Mouse (Mus musculus) urinary bladder, adult 18-20 months (tissue): ENCODE measurements around the gene Mat1a.

Source experiments
- DNase-seq, 2 experiments: peaks; one replicate each; pipeline ENCODE4 v3.0.0; 2022; ENCODE audit warnings: low spot score in 2 of 2, mixed read lengths in 2 of 2

The Mat1a gene

GRCm38 (mm10) chr14:41140686-41141085 is 35.9 kb downstream of the Mat1a start:
- DNase-seq: no peak

GRCm38 (mm10) chr14:41146035-41146434 is 41.2 kb downstream of the Mat1a start:
- no peak for DNase-seq

- DNase-seq: no peak
Observed at GRCm38 (mm10) chr14:41146922-41147321, 42.1 kb downstream of the Mat1a start.

GRCm38 (mm10) chr14:41147356-41147755 is 42.5 kb downstream of the Mat1a start:
- no peak for DNase-seq

- no peak for DNase-seq
Observed at GRCm38 (mm10) chr14:41151220-41151898, 46.5 kb downstream of the Mat1a start, which contains the start of gene Mbl1. Gene Mbl1 (plus strand): TSS chr14:41151458.

- no peak for DNase-seq
Observed at GRCm38 (mm10) chr14:41160076-41160475, 55.2 kb downstream of the Mat1a start.

- no peak for DNase-seq
Observed at GRCm38 (mm10) chr14:41160743-41161142, 55.9 kb downstream of the Mat1a start.

- peak; percentile 4 to 27 for DNase-seq
Observed at GRCm38 (mm10) chr14:41162663-41163062, 57.8 kb downstream of the Mat1a start.

- DNase-seq: no peak
Observed at GRCm38 (mm10) chr14:41167278-41167677, 62.4 kb downstream of the Mat1a start.

- no peak for DNase-seq
Observed at GRCm38 (mm10) chr14:41168567-41168966, 63.7 kb downstream of the Mat1a start.

- DNase-seq: no peak
Observed at GRCm38 (mm10) chr14:41170514-41170913, 65.7 kb downstream of the Mat1a start.
